Mouse (Mus musculus) right cerebral cortex, postnatal 4 days (tissue): ENCODE data around the gene Usp21.
A peak's percentile ranks its signal among the peaks of the same experiment; 100 is the strongest.
"Not testable (repeated sequence)": the region's sequence is repeated elsewhere in the genome, so short reads cannot be mapped to it uniquely, and the experiment has no call there.

Source experiments
- DNase-seq: peaks from one replicate; pipeline ENCODE4 v3.0.0-alpha.2; 2022

Gene Usp21

GRCm38 (mm10) chr1:171263666-171264461 lies 23.9 kb downstream of the Usp21 start:
- no peak for DNase-seq

- no peak for DNase-seq
Observed at GRCm38 (mm10) chr1:171263185-171263611, 24.6 kb downstream of the Usp21 start.

- DNase-seq = peak; percentile 58
Observed at GRCm38 (mm10) chr1:171262594-171263130, 25.1 kb downstream of the Usp21 start.

- no peak for DNase-seq
Observed at GRCm38 (mm10) chr1:171260316-171260715, 27.5 kb downstream of the Usp21 start.

GRCm38 (mm10) chr1:171258921-171259320 lies 28.9 kb downstream of the Usp21 start:
- DNase-seq = no peak

- no peak for DNase-seq
Observed at GRCm38 (mm10) chr1:171257781-171258180, 30.0 kb downstream of the Usp21 start.

GRCm38 (mm10) chr1:171256937-171257548 lies 30.7 kb downstream of the Usp21 start:
- peak; percentile 61 for DNase-seq

GRCm38 (mm10) chr1:171256095-171256818 lies 31.5 kb downstream of the Usp21 start:
- no peak for DNase-seq

GRCm38 (mm10) chr1:171252415-171252814 lies 35.4 kb downstream of the Usp21 start:
- DNase-seq = no peak

GRCm38 (mm10) chr1:171251594-171252324 lies 36.0 kb downstream of the Usp21 start:
- no peak for DNase-seq

- peak; percentile 33 for DNase-seq
Observed at GRCm38 (mm10) chr1:171250680-171251593, 36.9 kb downstream of the Usp21 start, which contains the start of gene Ndufs2. Gene Ndufs2, minus strand, starts transcription at chr1:171251388.

- peak; percentile 44 for DNase-seq
Observed at GRCm38 (mm10) chr1:171249913-171250600, 37.7 kb downstream of the Usp21 start, which contains the start of gene Adamts4. Gene Adamts4, plus strand, starts transcription at chr1:171250421.

- DNase-seq = no peak
Observed at GRCm38 (mm10) chr1:171248386-171249226, 39.2 kb downstream of the Usp21 start.

GRCm38 (mm10) chr1:171247916-171248315 lies 39.9 kb downstream of the Usp21 start:
- no peak for DNase-seq

- no peak for DNase-seq
Observed at GRCm38 (mm10) chr1:171247453-171247841, 40.3 kb downstream of the Usp21 start.

- peak; percentile 99 for DNase-seq
Observed at GRCm38 (mm10) chr1:171246709-171247452, 40.9 kb downstream of the Usp21 start.

- no peak for DNase-seq
Observed at GRCm38 (mm10) chr1:171245353-171245752, 42.4 kb downstream of the Usp21 start.

- DNase-seq = not testable (repeated sequence)
Observed at GRCm38 (mm10) chr1:171241952-171242351, 45.8 kb downstream of the Usp21 start.

- DNase-seq = no peak
Observed at GRCm38 (mm10) chr1:171240911-171241310, 46.9 kb downstream of the Usp21 start.
